ENCODE assay signal across 16 mouse cellular contexts in the genomic region with DNA sequence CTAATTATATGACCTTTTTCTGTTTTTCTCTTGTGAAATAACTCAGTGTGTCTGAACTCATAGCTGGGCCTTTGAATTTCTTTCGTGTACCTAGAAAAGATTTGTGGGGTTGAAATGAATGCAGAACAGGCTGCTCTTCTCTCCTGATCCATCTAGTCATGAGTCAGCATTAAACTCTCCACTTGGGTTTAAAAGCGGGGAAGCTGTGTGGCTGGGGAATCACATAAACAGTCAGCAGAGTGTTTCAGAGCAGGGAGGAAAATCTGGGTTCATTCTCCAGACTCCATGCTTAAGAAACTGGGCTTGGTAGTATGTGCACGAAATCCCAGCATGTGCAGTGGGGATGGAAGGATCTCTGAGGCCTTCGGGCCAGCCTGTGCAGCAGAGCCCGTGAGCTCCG.
DNase-seq lines count a peak whose midpoint lies in the region; ATAC-seq and TF ChIP-seq lines count a peak whose summit lies in the region.
"Had no signal": no experiment of that assay in that cellular context is flagged by ENCODE, and none has a peak within 500 bp of the region (broad histone marks: within the 10 kb centered on the region; RNA-seq: fewer than 3 reads in every experiment).

No protein-coding gene starts in this region.

- H3K4me2 ChIP-seq in embryonic facial prominence, embryonic 12.5 days (replicated peaks) = no peak overlapping the region
- no peak overlapping the region for H3K4me2 ChIP-seq in hindbrain, embryonic 14.5 days (replicated peaks)
- H3K4me2 ChIP-seq: embryonic facial prominence, embryonic 15.5 days; limb, embryonic 15.5 days had no signal

- WGBS in embryonic facial prominence, embryonic 12.5 days = 50% methylated on average over 6 of the region's 6 CpGs
- WGBS in embryonic facial prominence, embryonic 10.5 days = 62% methylated on average over 6 of the region's 6 CpGs
- WGBS in hindbrain, embryonic 14.5 days = 55% methylated on average over 6 of the region's 6 CpGs

- H3K36me3 ChIP-seq in embryonic facial prominence, embryonic 12.5 days = no peaks in the 10 kb centered on the region
- no peaks in the 10 kb centered on the region for H3K36me3 ChIP-seq in embryonic facial prominence, embryonic 10.5 days (replicated peaks)
- H3K36me3 ChIP-seq in hindbrain, embryonic 14.5 days (replicated peaks; ENCODE audit: control insufficient read depth, insufficient read depth) = no peaks in the 10 kb centered on the region
- H3K36me3 ChIP-seq: embryonic facial prominence, embryonic 15.5 days; limb, embryonic 15.5 days had no signal

- H3K27ac ChIP-seq in embryonic facial prominence, embryonic 12.5 days = peak overlapping the region; percentile 31; the same call in 1 of the 2 replicates
- H3K27ac ChIP-seq in embryonic facial prominence, embryonic 10.5 days (replicated peaks) = no peak overlapping the region
- H3K27ac ChIP-seq in layer of hippocampus, adult 2 months = peak overlapping the region; percentile 7; the same call in 1 of the 2 replicates
- H3K27ac ChIP-seq in hindbrain, embryonic 14.5 days = peak overlapping the region; percentile 47
- H3K27ac ChIP-seq: embryonic facial prominence, embryonic 15.5 days; limb, embryonic 15.5 days had no signal

- no peak overlapping the region for H3K4me3 ChIP-seq in embryonic facial prominence, embryonic 12.5 days
- H3K4me3 ChIP-seq in embryonic facial prominence, embryonic 10.5 days = no peak overlapping the region
- no peak overlapping the region for H3K4me3 ChIP-seq in layer of hippocampus, adult 2 months
- H3K4me3 ChIP-seq in hindbrain, embryonic 14.5 days (replicated peaks; ENCODE audit: low read length) = no peak overlapping the region
- H3K4me3 ChIP-seq: embryonic facial prominence, embryonic 15.5 days; limb, embryonic 15.5 days had no signal

- TF ChIP-seq CTCF in layer of hippocampus, adult 2 months (conservative IDR thresholded peaks at IDR 0.05) = no peak

- H3K9me3 ChIP-seq in embryonic facial prominence, embryonic 12.5 days = no peaks in the 10 kb centered on the region
- no peaks in the 10 kb centered on the region for H3K9me3 ChIP-seq in embryonic facial prominence, embryonic 10.5 days
- H3K9me3 ChIP-seq in hindbrain, embryonic 14.5 days (ENCODE audit: control insufficient read depth, low read length) = no peaks in the 10 kb centered on the region
- H3K9me3 ChIP-seq: embryonic facial prominence, embryonic 15.5 days; limb, embryonic 15.5 days had no signal

- H3K27me3 ChIP-seq in embryonic facial prominence, embryonic 12.5 days = no peaks in the 10 kb centered on the region
- H3K27me3 ChIP-seq in embryonic facial prominence, embryonic 10.5 days (replicated peaks; ENCODE audit: low read depth, poor library complexity, severe bottlenecking) = no peaks in the 10 kb centered on the region; the same call in 1 of the 2 replicates
- H3K27me3 ChIP-seq in hindbrain, embryonic 14.5 days (ENCODE audit: control insufficient read depth, insufficient read depth, low read length) = no peaks in the 10 kb centered on the region
- H3K27me3 ChIP-seq: embryonic facial prominence, embryonic 15.5 days; limb, embryonic 15.5 days had no signal

- no peak for ATAC-seq in embryonic facial prominence, embryonic 12.5 days (ENCODE audit: insufficient number of reproducible peaks, insufficient read depth, low FRiP score, low TSS enrichment)
- no peak for ATAC-seq in hindbrain, embryonic 14.5 days (ENCODE audit: low FRiP score)
- no peak for ATAC-seq in megakaryocyte-erythroid progenitor cell, adult 5-6 weeks (replicated peaks; ENCODE audit: low FRiP score, low TSS enrichment, poor library complexity, severe bottlenecking)
- ATAC-seq: forebrain, embryonic 14.5 days had no signal

- peaks cover 15% of the 10 kb centered on the region for H3K4me1 ChIP-seq in embryonic facial prominence, embryonic 12.5 days
- H3K4me1 ChIP-seq in embryonic facial prominence, embryonic 10.5 days = peaks cover 14% of the 10 kb centered on the region
- H3K4me1 ChIP-seq in hindbrain, embryonic 14.5 days (replicated peaks; ENCODE audit: control insufficient read depth, insufficient read depth, low read length) = peaks cover 14% of the 10 kb centered on the region; the same call in 1 of the 2 replicates

- no peak for DNase-seq in embryonic facial prominence, embryonic 10.5 days (ENCODE audit: low spot score)
- DNase-seq in layer of hippocampus, adult 2 months (ENCODE audit: low spot score in 2 of 2) = no peak
- DNase-seq in layer of hippocampus, postnatal 10 days (ENCODE audit: low spot score in 2 of 2) = no peak
- DNase-seq in Muller cell, postnatal 12 days (ENCODE audit: inconsistent ontology term) = peak; percentile 31
- DNase-seq in hindbrain, embryonic 14.5 days (ENCODE audit: low spot score) = no peak
- DNase-seq in yolk sac, embryonic 10.5 days (ENCODE audit: low spot score) = no peak
- DNase-seq: adrenal gland, adult 8-10 months; kidney, adult 8-10 months; kidney, postnatal 25 days; lung, postnatal 4 days; right cerebral cortex, postnatal 4 days had no signal

- H3K9ac ChIP-seq in embryonic facial prominence, embryonic 12.5 days = no peak overlapping the region
- no peak overlapping the region for H3K9ac ChIP-seq in hindbrain, embryonic 14.5 days
- H3K9ac ChIP-seq: embryonic facial prominence, embryonic 15.5 days; limb, embryonic 15.5 days had no signal
